Mouse (Mus musculus) testis, adult 2 months (tissue): ENCODE measurements around the gene Denr. TPM values are rescaled to one million over a fixed set of nuclear protein-coding genes. Genes with fewer than 3 reads are reported as not detected.

ENCODE experiments used
- H3K27ac ChIP-seq: fragments of 200-500 bp; 2 replicates; pipeline ENCODE4 v1.5.1; 2012; ENCODE audit warnings: low read depth, low read length; ENCODE audit not compliant: control insufficient read depth, insufficient read depth
- H3K27me3 ChIP-seq: fragments of 200-500 bp; 2 replicates; pipeline ENCODE4 v1.6.1; 2012; ENCODE audit warnings: mild to moderate bottlenecking, low read length, moderate library complexity; ENCODE audit not compliant: control insufficient read depth, insufficient read depth
- H3K36me3 ChIP-seq: fragments of 200-500 bp; 2 replicates; pipeline ENCODE4 v1.6.1; 2012; ENCODE audit warnings: mild to moderate bottlenecking, low read length; ENCODE audit not compliant: control insufficient read depth, insufficient read depth
- H3K4me1 ChIP-seq: fragments of 200-500 bp; 2 replicates; pipeline ENCODE4 v1.6.1; 2012; ENCODE audit warnings: low read length; ENCODE audit not compliant: control insufficient read depth, insufficient read depth
- H3K4me3 ChIP-seq: fragments of 200-500 bp; 2 replicates; pipeline ENCODE4 v1.5.1; 2012; ENCODE audit warnings: low read depth, mild to moderate bottlenecking, low read length, moderate library complexity, mixed read lengths; ENCODE audit not compliant: control insufficient read depth
- CTCF ChIP-seq: fragments of 200-500 bp; IDR thresholded peaks from 2 replicates; pipeline ENCODE4 v1.5.1; 2012; ENCODE audit warnings: low read depth, mild to moderate bottlenecking, inconsistent platforms, low read length, moderate library complexity; ENCODE audit not compliant: control insufficient read depth, insufficient read depth, insufficient replicate concordance
- POLR2A ChIP-seq: fragments of 200-500 bp; IDR thresholded peaks from 2 replicates; pipeline ENCODE4 v1.6.1; 2012; ENCODE audit warnings: low read depth, mild to moderate bottlenecking, inconsistent platforms, low read length, moderate library complexity; ENCODE audit not compliant: control insufficient read depth
- polyA plus RNA-seq: library from polyadenylated mRNA; depleted of rRNA; stranded (reverse); fragments of >200 nt; gene quantifications from 2 replicates; pipeline ENCODE4 v1.2.3, GENCODE M21; 2012

Denr gene
- polyA plus RNA-seq, 1 experiment, result 40.6 TPM

GRCm38 (mm10) chr5:123957213-123957612 is 50.2 kb downstream of the Denr start:
- Histone ChIP-seq H3K4me3 (no peak overlapping the region), H3K4me1 (no peaks in the 10 kb centered on the region), H3K27me3 (no peaks in the 10 kb centered on the region), H3K36me3 (no peaks in the 10 kb centered on the region; the same call in 1 of the 2 replicates), H3K27ac (no peak overlapping the region)
- no peak for TF ChIP-seq POLR2A
- TF ChIP-seq CTCF, result no peak

- H3K27me3 ChIP-seq, result no peaks in the 10 kb centered on the region
Observed at GRCm38 (mm10) chr5:123959018-123959417, 52.0 kb downstream of the Denr start.

DNA sequence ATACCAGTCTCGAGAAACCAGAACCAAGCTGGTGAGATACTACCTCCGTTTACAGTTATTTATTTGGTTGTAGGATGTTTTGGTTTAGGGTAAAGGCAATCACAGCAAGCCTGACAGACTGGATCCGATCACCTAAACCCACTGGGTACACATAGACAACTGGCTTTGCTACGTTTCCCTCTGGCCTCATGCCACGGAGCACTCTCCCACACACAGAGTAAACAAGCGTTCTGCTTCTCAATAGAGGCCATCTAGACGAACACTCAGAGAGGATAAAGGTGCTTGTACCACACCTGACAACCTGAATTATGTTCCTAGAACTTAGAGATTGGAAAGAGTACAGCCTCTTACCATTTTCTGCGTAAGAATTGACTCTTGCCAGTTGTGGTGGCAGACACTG is 53.2 kb downstream of the Denr start:
- no peaks in the 10 kb centered on the region for H3K4me1 ChIP-seq
- TF ChIP-seq CTCF, result no peak
- TF ChIP-seq POLR2A, result no peak
- no peak overlapping the region for H3K4me3 ChIP-seq
- no peaks in the 10 kb centered on the region for H3K36me3 ChIP-seq
- H3K27me3 ChIP-seq, result no peaks in the 10 kb centered on the region
- no peak overlapping the region for H3K27ac ChIP-seq

More at GRCm38 (mm10) chr5:123959018-123959417, 52.0 kb downstream of the Denr start:
- H3K36me3 ChIP-seq, result no peaks in the 10 kb centered on the region
- H3K4me3 ChIP-seq, result no peak overlapping the region
- H3K4me1 ChIP-seq, result no peaks in the 10 kb centered on the region
- no peak overlapping the region for H3K27ac ChIP-seq
- TF ChIP-seq POLR2A (no peak), CTCF (no peak)

DNA sequence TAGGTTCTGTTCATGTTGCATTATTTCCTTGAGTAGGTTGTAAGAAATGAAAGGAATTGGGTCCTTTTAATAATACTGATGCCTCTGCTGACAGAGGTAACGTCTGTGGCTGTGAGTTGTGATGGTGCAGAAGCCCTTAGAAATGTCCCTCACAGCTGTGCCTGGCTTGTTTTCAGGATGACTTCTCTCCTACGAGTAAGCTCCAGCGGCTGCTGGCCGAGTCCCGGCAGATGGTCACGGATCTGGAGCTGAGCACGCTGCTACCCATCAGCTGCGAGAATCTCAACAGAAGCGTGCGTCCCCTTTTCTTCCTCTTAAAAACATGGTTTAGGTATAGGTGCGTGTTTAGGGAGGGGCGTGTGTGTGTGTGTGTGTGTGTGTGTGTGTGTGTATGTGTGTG is 54.1 kb downstream of the Denr start:
- no peaks in the 10 kb centered on the region for H3K36me3 ChIP-seq
- H3K4me1 ChIP-seq, result no peaks in the 10 kb centered on the region
- H3K4me3 ChIP-seq, result no peak overlapping the region
- TF ChIP-seq POLR2A, result no peak
- no peak for TF ChIP-seq CTCF
- no peak overlapping the region for H3K27ac ChIP-seq
- no peaks in the 10 kb centered on the region for H3K27me3 ChIP-seq

- Histone ChIP-seq H3K4me3 (no peak overlapping the region), H3K27ac (no peak overlapping the region), H3K36me3 (0 out of 2 replicates have a peak, but pooled peaks cover under 1% of the 10 kb centered on the region), H3K27me3 (no peaks in the 10 kb centered on the region), H3K4me1 (no peaks in the 10 kb centered on the region)
- TF ChIP-seq POLR2A (no peak), CTCF (no peak)
Observed at GRCm38 (mm10) chr5:123964208-123964607, 57.2 kb downstream of the Denr start.

DNA sequence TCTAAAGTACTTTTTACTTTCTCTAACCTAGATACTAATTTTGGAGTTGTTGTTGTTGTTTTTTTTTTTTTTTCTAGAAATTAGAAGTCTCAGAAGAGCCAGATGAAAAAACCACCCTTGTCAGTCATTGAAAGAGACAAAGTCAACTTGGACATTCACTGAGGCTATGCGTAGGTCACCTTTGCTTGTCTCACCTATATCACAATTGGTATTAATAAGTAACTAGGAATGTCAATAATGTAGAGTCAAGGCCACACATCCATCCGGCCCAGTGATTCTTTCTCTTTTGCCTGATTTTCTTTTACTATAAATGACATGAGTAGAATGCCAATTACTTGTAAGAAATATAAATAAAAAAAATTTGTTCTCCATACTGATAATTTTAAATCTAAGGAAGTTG is 59.8 kb downstream of the Denr start:
- H3K4me1 ChIP-seq, result no peaks in the 10 kb centered on the region
- no peak overlapping the region for H3K27ac ChIP-seq
- H3K27me3 ChIP-seq, result no peaks in the 10 kb centered on the region
- 0 out of 2 replicates have a peak, but pooled peaks cover 1% of the 10 kb centered on the region for H3K36me3 ChIP-seq
- TF ChIP-seq POLR2A (no peak), CTCF (no peak)
- H3K4me3 ChIP-seq, result no peak overlapping the region

- no peak overlapping the region for H3K4me3 ChIP-seq
- peaks cover 3% of the 10 kb centered on the region for H3K4me1 ChIP-seq
- H3K36me3 ChIP-seq, result 0 out of 2 replicates have a peak, but pooled peaks cover 1% of the 10 kb centered on the region
- TF ChIP-seq POLR2A (no peak), CTCF (no peak)
- H3K27me3 ChIP-seq, result no peaks in the 10 kb centered on the region
- H3K27ac ChIP-seq, result no peak overlapping the region
Observed at GRCm38 (mm10) chr5:123968468-123968867, 61.5 kb downstream of the Denr start.

DNA sequence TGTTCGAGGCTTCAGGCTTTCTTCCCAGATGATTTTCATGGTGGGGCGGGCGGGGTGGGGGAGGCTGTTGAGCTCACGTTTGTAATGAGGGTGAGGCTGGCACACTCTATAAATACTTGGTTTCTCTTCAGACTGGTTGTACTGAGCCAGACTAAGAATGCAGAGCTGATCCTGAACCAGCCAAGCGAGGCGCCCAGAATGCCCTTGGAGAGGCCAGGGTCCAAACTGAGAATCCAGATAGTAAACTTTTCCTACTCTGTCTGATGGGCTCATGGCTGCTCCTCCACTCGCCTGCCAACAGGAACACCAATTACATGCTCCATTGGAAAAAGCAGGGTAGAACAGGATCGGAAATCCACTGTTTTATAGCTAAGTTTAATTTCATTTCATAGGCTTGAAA is 62.2 kb downstream of the Denr start:
- Histone ChIP-seq H3K4me1 (peaks cover 7% of the 10 kb centered on the region), H3K36me3 (0 out of 2 replicates have a peak, but pooled peaks cover 1% of the 10 kb centered on the region), H3K4me3 (no peak overlapping the region), H3K27ac (no peak overlapping the region), H3K27me3 (no peaks in the 10 kb centered on the region)
- TF ChIP-seq CTCF, result no peak
- no peak for TF ChIP-seq POLR2A
